Mouse (Mus musculus): Measurements from ENCODE around the gene Wsb2.
"Not testable (repeated sequence)": the region's sequence is repeated elsewhere in the genome, so short reads cannot be mapped to it uniquely, and the experiment has no call there.

Gene Wsb2

GRCm38 (mm10) chr5:117356365-117357128 lies 557 bp upstream of the Wsb2 start:
- DNase-seq (ENCODE audit: low spot score) = peak; percentile 66

GRCm38 (mm10) chr5:117357478-117358247 lies 559 bp downstream of the Wsb2 start:
- no peak for DNase-seq (ENCODE audit: low spot score)

GRCm38 (mm10) chr5:117358248-117358630 lies 1.1 kb downstream of the Wsb2 start:
- peak; percentile 10 for DNase-seq (ENCODE audit: low spot score)

- DNase-seq (ENCODE audit: low spot score) = peak; percentile 69
Observed at GRCm38 (mm10) chr5:117358725-117359124, 1.6 kb downstream of the Wsb2 start.

- peak; percentile 36 for DNase-seq (ENCODE audit: low spot score)
Observed at GRCm38 (mm10) chr5:117359497-117360227, 2.6 kb downstream of the Wsb2 start.

GRCm38 (mm10) chr5:117360228-117360515 lies 3.1 kb downstream of the Wsb2 start:
- no peak for DNase-seq (ENCODE audit: low spot score)

GRCm38 (mm10) chr5:117360631-117361541 lies 3.8 kb downstream of the Wsb2 start:
- DNase-seq (ENCODE audit: low spot score) = peak; percentile 13

- no peak for DNase-seq (ENCODE audit: low spot score)
Observed at GRCm38 (mm10) chr5:117361590-117361989, 4.5 kb downstream of the Wsb2 start.

GRCm38 (mm10) chr5:117363066-117363782 lies 6.1 kb downstream of the Wsb2 start:
- DNase-seq (ENCODE audit: low spot score) = no peak

GRCm38 (mm10) chr5:117364821-117365220 lies 7.7 kb downstream of the Wsb2 start:
- DNase-seq (ENCODE audit: low spot score) = no peak

- DNase-seq (ENCODE audit: low spot score) = no peak
Observed at GRCm38 (mm10) chr5:117365904-117366561, 8.9 kb downstream of the Wsb2 start.

GRCm38 (mm10) chr5:117367206-117367605 lies 10.1 kb downstream of the Wsb2 start:
- DNase-seq (ENCODE audit: low spot score) = no peak

- DNase-seq (ENCODE audit: low spot score) = no peak
Observed at GRCm38 (mm10) chr5:117370592-117370991, 13.5 kb downstream of the Wsb2 start.

GRCm38 (mm10) chr5:117373418-117373817 lies 16.3 kb downstream of the Wsb2 start:
- DNase-seq (ENCODE audit: low spot score) = no peak

- DNase-seq (ENCODE audit: low spot score) = no peak
Observed at GRCm38 (mm10) chr5:117374372-117375049, 17.4 kb downstream of the Wsb2 start.

- DNase-seq (ENCODE audit: low spot score) = no peak
Observed at GRCm38 (mm10) chr5:117376331-117376761, 19.2 kb downstream of the Wsb2 start.

- not testable (repeated sequence) for DNase-seq (ENCODE audit: low spot score)
Observed at GRCm38 (mm10) chr5:117377731-117378130, 20.6 kb downstream of the Wsb2 start.

- DNase-seq (ENCODE audit: low spot score) = no peak
Observed at GRCm38 (mm10) chr5:117380199-117380598, 23.1 kb downstream of the Wsb2 start.

GRCm38 (mm10) chr5:117381785-117382184 lies 24.7 kb downstream of the Wsb2 start:
- DNase-seq (ENCODE audit: low spot score) = no peak

GRCm38 (mm10) chr5:117383198-117383597 lies 26.1 kb downstream of the Wsb2 start:
- DNase-seq (ENCODE audit: low spot score) = no peak

Data from retina, embryonic 14.5 days (tissue).